Mouse (Mus musculus): Measurements from ENCODE around the gene Atg7.

GRCm38 (mm10) chr6:114797901-114798300 is 155.0 kb downstream of the Atg7 start:
- TF ChIP-seq EP300 (IDR thresholded peaks at IDR 0.05; ENCODE audit: low read depth) (no peak), CTCF (IDR thresholded peaks at IDR 0.05; ENCODE audit: low read depth) (no peak)
